In genomic region chr13:90088962-90089824, GRCm38 (mm10) we compare ENCODE assay signal across 8 mouse cellular contexts. TPM values are rescaled to one million over a fixed set of nuclear protein-coding genes. Genes with fewer than 3 reads are reported as not detected.
DNase-seq lines count a peak whose midpoint lies in the region; ATAC-seq and TF ChIP-seq lines count a peak whose summit lies in the region.

Gene Tmem167, plus strand, starts transcription at chr13:90089123.
Gene Xrcc4, minus strand, starts transcription at chr13:90089608.

- peak; percentile 100 for ATAC-seq in embryonic facial prominence, embryonic 14.5 days (ENCODE audit: low read depth)
- peak; percentile 100 for ATAC-seq in limb, embryonic 13.5 days (ENCODE audit: low FRiP score, low read depth)
- peak; percentile 100 for ATAC-seq in midbrain, embryonic 16.5 days

- H3K9me3 ChIP-seq in embryonic facial prominence, embryonic 14.5 days (ENCODE audit: control insufficient read depth, low read length): no peaks in the 10 kb centered on the region
- H3K9me3 ChIP-seq in limb, embryonic 13.5 days: no peaks in the 10 kb centered on the region
- H3K9me3 ChIP-seq in midbrain, embryonic 16.5 days (replicated peaks; ENCODE audit: control insufficient read depth, low read length, poor library complexity, severe bottlenecking): no peaks in the 10 kb centered on the region

- H3K27me3 ChIP-seq in embryonic facial prominence, embryonic 14.5 days (replicated peaks; ENCODE audit: control insufficient read depth, insufficient read depth, low read length): no peaks in the 10 kb centered on the region
- no peaks in the 10 kb centered on the region for H3K27me3 ChIP-seq in heart, adult 2 months (ENCODE audit: control insufficient read depth, insufficient read depth, low read length)
- no peaks in the 10 kb centered on the region for H3K27me3 ChIP-seq in limb, embryonic 13.5 days
- H3K27me3 ChIP-seq in midbrain, embryonic 16.5 days (ENCODE audit: control insufficient read depth, insufficient read depth, low read depth, low read length): no peaks in the 10 kb centered on the region

- no peak for TF ChIP-seq EP300 in heart, adult 2 months (IDR thresholded peaks at IDR 0.05; ENCODE audit: insufficient read depth, low read depth, low read length)

- DNase-seq in 3T3-L1 (ENCODE audit: low read depth, low spot score): peak; percentile 99
- peak; percentile 87 to 90 for DNase-seq in adrenal gland, postnatal 4 days (ENCODE audit: low spot score in 2 of 2)
- peak; percentile 99 for DNase-seq in embryonic facial prominence, embryonic 14.5 days (ENCODE audit: low spot score)
- DNase-seq in heart, adult 2 months: peak; percentile 96 to 98
- DNase-seq in kidney, adult 8-10 months: peak; percentile 98
- peak; percentile 80 to 93 for DNase-seq in spleen, postnatal 10 days (ENCODE audit: low spot score in 2 of 2)

- peak within 1 kb of the TSS; percentile 78 for H3K4me2 ChIP-seq in embryonic facial prominence, embryonic 14.5 days (ENCODE audit: low read depth, low read length)
- peak within 1 kb of the TSS; percentile 89 for H3K4me2 ChIP-seq in limb, embryonic 13.5 days (replicated peaks)
- H3K4me2 ChIP-seq in midbrain, embryonic 16.5 days (ENCODE audit: low read length): peak within 1 kb of the TSS; percentile 90

- peak within 1 kb of the TSS; percentile 97 for H3K4me3 ChIP-seq in embryonic facial prominence, embryonic 14.5 days (ENCODE audit: low read depth, low read length)
- peak within 1 kb of the TSS; percentile 93 for H3K4me3 ChIP-seq in heart, adult 2 months
- H3K4me3 ChIP-seq in limb, embryonic 13.5 days: peak within 1 kb of the TSS; percentile 89
- peak within 1 kb of the TSS; percentile 97 for H3K4me3 ChIP-seq in midbrain, embryonic 16.5 days (ENCODE audit: low read depth, low read length)

- 0 out of 2 replicates have a peak, but pooled peaks cover 5% of the 10 kb centered on the region for H3K4me1 ChIP-seq in embryonic facial prominence, embryonic 14.5 days (ENCODE audit: control insufficient read depth, insufficient read depth, low read length)
- peaks cover 2% of the 10 kb centered on the region for H3K4me1 ChIP-seq in heart, adult 2 months (ENCODE audit: control insufficient read depth, insufficient read depth, low read length)
- peaks cover 2% of the 10 kb centered on the region; the same call in 1 of the 2 replicates for H3K4me1 ChIP-seq in limb, embryonic 13.5 days
- H3K4me1 ChIP-seq in midbrain, embryonic 16.5 days (ENCODE audit: control insufficient read depth, insufficient read depth, low read length): peaks cover 9% of the 10 kb centered on the region

- no peak for TF ChIP-seq CTCF in heart, adult 2 months (IDR thresholded peaks at IDR 0.05)

- 2% methylated on average over 32 of the region's 41 CpGs for WGBS in embryonic facial prominence, embryonic 14.5 days
- WGBS in heart, adult 2 months: 1% methylated on average over 41 of the region's 41 CpGs
- 3% methylated on average over 41 of the region's 41 CpGs for WGBS in limb, embryonic 13.5 days
- WGBS in midbrain, embryonic 16.5 days: 3% methylated on average over 41 of the region's 41 CpGs

- intact Hi-C loops in heart, adult 2 months (cut with DNase I): loop anchor here (5.0 to 10.0 kb wide), 2 partner anchors 344 to 428 kb away; partner anchors contain the start of gene Vcan

- no peaks in the 10 kb centered on the region; the same call in 1 of the 2 replicates for H3K79me2 ChIP-seq in heart, adult 2 months (replicated peaks; ENCODE audit: control insufficient read depth, insufficient read depth, low read length)

- peak within 1 kb of the TSS; percentile 90 for H3K27ac ChIP-seq in embryonic facial prominence, embryonic 14.5 days (replicated peaks; ENCODE audit: low read depth, low read length)
- H3K27ac ChIP-seq in heart, adult 2 months: peak within 1 kb of the TSS; percentile 91
- peak within 1 kb of the TSS; percentile 90 for H3K27ac ChIP-seq in limb, embryonic 13.5 days
- peak within 1 kb of the TSS; percentile 90 for H3K27ac ChIP-seq in midbrain, embryonic 16.5 days (ENCODE audit: low read length)

- peak within 1 kb of the TSS; percentile 94 for H3K9ac ChIP-seq in embryonic facial prominence, embryonic 14.5 days (ENCODE audit: low read depth, low read length)
- peak within 1 kb of the TSS; percentile 76 for H3K9ac ChIP-seq in heart, adult 2 months (ENCODE audit: low read depth, low read length)
- peak within 1 kb of the TSS; percentile 96 for H3K9ac ChIP-seq in limb, embryonic 13.5 days
- H3K9ac ChIP-seq in midbrain, embryonic 16.5 days (ENCODE audit: low read depth, low read length): peak within 1 kb of the TSS; percentile 93

- peaks cover 5% of the 10 kb centered on the region; the same call in 1 of the 2 replicates for H3K36me3 ChIP-seq in embryonic facial prominence, embryonic 14.5 days (ENCODE audit: control insufficient read depth, insufficient read depth, low read length)
- peaks cover 2% of the 10 kb centered on the region; the same call in 1 of the 2 replicates for H3K36me3 ChIP-seq in heart, adult 2 months (ENCODE audit: control insufficient read depth, insufficient read depth, low read length)
- H3K36me3 ChIP-seq in limb, embryonic 13.5 days: peaks cover 8% of the 10 kb centered on the region; the same call in 1 of the 2 replicates
- H3K36me3 ChIP-seq in midbrain, embryonic 16.5 days (ENCODE audit: control insufficient read depth, insufficient read depth, low read length): no peaks in the 10 kb centered on the region

- TF ChIP-seq POLR2A in heart, adult 2 months (IDR thresholded peaks at IDR 0.05; ENCODE audit: insufficient read depth, low read depth, low read length): peak; percentile 76

RNA-seq across cellular contexts. Expression of gene Tmem167, which starts in this region (rescaled TPM):
- 10 to 100 TPM; 20.5 to 23.8 TPM for total RNA-seq in adrenal gland, postnatal 4 days (2021)
- 88.8 and 90.8 TPM in 2 replicates for polyA plus RNA-seq in embryonic facial prominence, embryonic 14.5 days (2014; fragmentation: Nextera tagmentation; extraction: Ambion mirVana)
- 1 to 10 TPM; 6.1 TPM for total RNA-seq in heart, adult 2 months (2021)
- 1.9 and 3.5 TPM in 2 replicates for polyA plus RNA-seq in heart, adult 2 months (2012; rRNA removed)
- 91.0 and 91.2 TPM in 2 replicates for polyA plus RNA-seq in limb, embryonic 13.5 days (2015; fragmentation: Nextera tagmentation; extraction: Ambion mirVana)
- 42.7 and 44.3 TPM in 2 replicates for polyA plus RNA-seq in midbrain, embryonic 16.5 days (2015; fragmentation: Nextera tagmentation; extraction: Ambion mirVana)

RNA-seq across cellular contexts. Expression of gene Xrcc4, which starts in this region (rescaled TPM):
- total RNA-seq in adrenal gland, postnatal 4 days (2021): 10 to 100 TPM; 14.7 to 21.7 TPM
- 10.6 and 11.8 TPM in 2 replicates for polyA plus RNA-seq in embryonic facial prominence, embryonic 14.5 days (2014; fragmentation: Nextera tagmentation; extraction: Ambion mirVana)
- total RNA-seq in heart, adult 2 months (2021): 10 to 100 TPM in 1 of 2 experiments, 1 to 10 TPM in 1; 8.8 to 10.0 TPM
- polyA plus RNA-seq in heart, adult 2 months (2012; rRNA removed): 1.5 and 3.8 TPM in 2 replicates
- 12.1 and 12.7 TPM in 2 replicates for polyA plus RNA-seq in limb, embryonic 13.5 days (2015; fragmentation: Nextera tagmentation; extraction: Ambion mirVana)
- 16.3 and 18.2 TPM in 2 replicates for polyA plus RNA-seq in midbrain, embryonic 16.5 days (2015; fragmentation: Nextera tagmentation; extraction: Ambion mirVana)

Comparison
In these comparisons a context has a peak if more than half of its experiments do, and no peak if none do; other contexts are left out.
1. Peak in every context shown above with its lines: DNase-seq, ATAC-seq, H3K4me3 ChIP-seq and H3K27ac ChIP-seq.